Mouse (Mus musculus) liver, embryonic 16.5 days (tissue): ENCODE results near the gene Filip1. TPM values are rescaled to one million over a fixed set of nuclear protein-coding genes. Genes with fewer than 3 reads are reported as not detected.

Experiments used
- ATAC-seq: fragments of 200-750 bp; cut with Nextera tagmentation; 2 replicates; pipeline ENCODE4 v1.8.0; 2017; ENCODE audit warnings: low read depth, mild to moderate bottlenecking, moderate number of reproducible peaks, moderate library complexity
- H3K27ac ChIP-seq: fragments of 300-500 bp; sonication (generic); 2 replicates; pipeline ENCODE4 v1.5.1; 2014; ENCODE audit warnings: mild to moderate bottlenecking, low read length
- H3K27me3 ChIP-seq: fragments of 300-500 bp; sonication (generic); 2 replicates; pipeline ENCODE4 v1.6.1; 2014; ENCODE audit warnings: low read depth, low read length, mixed read lengths; ENCODE audit not compliant: control insufficient read depth, insufficient read depth
- H3K36me3 ChIP-seq: fragments of 300-500 bp; sonication (generic); 2 replicates; pipeline ENCODE4 v1.6.1; 2014; ENCODE audit warnings: mild to moderate bottlenecking; ENCODE audit not compliant: control insufficient read depth, insufficient read depth
- H3K4me1 ChIP-seq: fragments of 300-500 bp; sonication (generic); 2 replicates; pipeline ENCODE4 v1.6.1; 2014; ENCODE audit warnings: low read depth, low read length, mixed read lengths; ENCODE audit not compliant: control insufficient read depth
- H3K4me2 ChIP-seq: fragments of 300-500 bp; sonication (generic); 2 replicates; pipeline ENCODE4 v1.6.1; 2014; ENCODE audit warnings: low read depth, low read length, mixed read lengths
- H3K4me3 ChIP-seq: fragments of 300-500 bp; sonication (generic); 2 replicates; pipeline ENCODE4 v1.5.1; 2014; ENCODE audit warnings: low read depth, mild to moderate bottlenecking, low read length
- H3K9ac ChIP-seq: fragments of 300-500 bp; sonication (generic); 2 replicates; pipeline ENCODE4 v1.6.1; 2014; ENCODE audit warnings: low read depth, low read length
- H3K9me3 ChIP-seq: fragments of 300-500 bp; sonication (generic); replicated peaks from 2 replicates; pipeline ENCODE4 v1.6.1; 2016; ENCODE audit warnings: low read length; ENCODE audit not compliant: control insufficient read depth
- WGBS: fragments of 180-500 bp; shearing (Covaris S2); extraction: QIAGEN DNeasy Blood & Tissue Kit; methylation state at CpG from one replicate; pipeline ENCODE4 v1.1.7; 2014; ENCODE audit not compliant: insufficient replicate concordance; 5-methylcytosine and 5-hydroxymethylcytosine counted together
- polyA plus RNA-seq: library from polyadenylated mRNA; unstranded; fragments of >200 nt; fragmentation: Nextera tagmentation; extraction: Ambion mirVana; gene quantifications from 2 replicates; pipeline ENCODE4 v1.2.1, GENCODE M21; 2015

Gene Filip1
- polyA plus RNA-seq, 1 experiment from 2014 or later = 0.53 TPM

- H3K4me2 ChIP-seq = no peak overlapping the region
- H3K4me3 ChIP-seq = no peak overlapping the region
- H3K36me3 ChIP-seq = no peaks in the 10 kb centered on the region
- H3K9ac ChIP-seq = no peak overlapping the region
- H3K9me3 ChIP-seq = no peaks in the 10 kb centered on the region
- ATAC-seq = no peak
- no peaks in the 10 kb centered on the region for H3K27me3 ChIP-seq
- H3K27ac ChIP-seq = no peak overlapping the region
- WGBS = 64% methylated on average over 2 of the region's 2 CpGs
- no peaks in the 10 kb centered on the region for H3K4me1 ChIP-seq
Measured at GRCm38 (mm10) chr9:79823856-79824255, 188.8 kb downstream of the Filip1 start.

- Histone ChIP-seq H3K4me3 (no peak overlapping the region), H3K9ac (no peak overlapping the region), H3K4me2 (no peak overlapping the region), H3K9me3 (no peaks in the 10 kb centered on the region), H3K27me3 (no peaks in the 10 kb centered on the region), H3K4me1 (no peaks in the 10 kb centered on the region), H3K36me3 (no peaks in the 10 kb centered on the region), H3K27ac (no peak overlapping the region)
- WGBS = 68% methylated on average over 4 of the region's 4 CpGs
- no peak for ATAC-seq
Measured at GRCm38 (mm10) chr9:79823438-79823837, 189.2 kb downstream of the Filip1 start.

GRCm38 (mm10) chr9:79816464-79816863 is 196.2 kb downstream of the Filip1 start:
- Histone ChIP-seq H3K4me2 (no peak overlapping the region), H3K4me3 (no peak overlapping the region), H3K9me3 (no peaks in the 10 kb centered on the region), H3K4me1 (no peaks in the 10 kb centered on the region), H3K36me3 (no peaks in the 10 kb centered on the region), H3K27ac (peak overlapping the region; percentile 12; the same call in 1 of the 2 replicates), H3K27me3 (no peaks in the 10 kb centered on the region), H3K9ac (no peak overlapping the region)
- WGBS = 31% methylated on average over 5 of the region's 5 CpGs
- peak; percentile 21; the same call in 1 of the 2 replicates for ATAC-seq

GRCm38 (mm10) chr9:79816013-79816412 is 196.6 kb downstream of the Filip1 start:
- Histone ChIP-seq H3K9me3 (no peaks in the 10 kb centered on the region), H3K36me3 (no peaks in the 10 kb centered on the region), H3K4me2 (0 out of 2 replicates have a peak overlapping the region, but pooled peaks have one; percentile 17), H3K27me3 (no peaks in the 10 kb centered on the region), H3K4me3 (no peak overlapping the region), H3K4me1 (no peaks in the 10 kb centered on the region), H3K9ac (no peak overlapping the region), H3K27ac (peak overlapping the region; percentile 48; the same call in 1 of the 2 replicates)
- 32% methylated on average over 11 of the region's 11 CpGs for WGBS
- peak; percentile 51; the same call in 1 of the 2 replicates for ATAC-seq

GRCm38 (mm10) chr9:79814592-79814991 is 198.1 kb downstream of the Filip1 start:
- 71% methylated on average over 4 of the region's 4 CpGs for WGBS

GRCm38 (mm10) chr9:79810969-79811902 is 201.4 kb downstream of the Filip1 start:
- ATAC-seq = no peak
- Histone ChIP-seq H3K36me3 (no peaks in the 10 kb centered on the region), H3K4me2 (no peak overlapping the region), H3K9me3 (no peaks in the 10 kb centered on the region), H3K9ac (no peak overlapping the region), H3K27me3 (no peaks in the 10 kb centered on the region), H3K27ac (no peak overlapping the region), H3K4me3 (no peak overlapping the region), H3K4me1 (no peaks in the 10 kb centered on the region; the same call in none of the 2 replicates)
- 59% methylated on average over 11 of the region's 11 CpGs for WGBS

More at GRCm38 (mm10) chr9:79814592-79814991, 198.1 kb downstream of the Filip1 start:
- H3K27ac ChIP-seq = no peak overlapping the region
- no peaks in the 10 kb centered on the region; the same call in none of the 2 replicates for H3K4me1 ChIP-seq
- no peaks in the 10 kb centered on the region for H3K36me3 ChIP-seq
- H3K4me2 ChIP-seq = no peak overlapping the region
- no peak overlapping the region for H3K9ac ChIP-seq
- no peak for ATAC-seq
- H3K27me3 ChIP-seq = no peaks in the 10 kb centered on the region
- H3K4me3 ChIP-seq = no peak overlapping the region
- no peaks in the 10 kb centered on the region for H3K9me3 ChIP-seq

- Histone ChIP-seq H3K4me1 (no peaks in the 10 kb centered on the region; the same call in none of the 2 replicates), H3K27me3 (no peaks in the 10 kb centered on the region), H3K9me3 (no peaks in the 10 kb centered on the region), H3K4me3 (no peak overlapping the region), H3K4me2 (no peak overlapping the region), H3K36me3 (no peaks in the 10 kb centered on the region), H3K27ac (no peak overlapping the region), H3K9ac (no peak overlapping the region)
- peak; percentile 21; the same call in 1 of the 2 replicates for ATAC-seq
- 11% methylated on average over 3 of the region's 3 CpGs for WGBS
Measured at GRCm38 (mm10) chr9:79810534-79810933, 202.1 kb downstream of the Filip1 start.

- no peaks in the 10 kb centered on the region for H3K36me3 ChIP-seq
- no peak overlapping the region for H3K4me3 ChIP-seq
- H3K4me1 ChIP-seq = no peaks in the 10 kb centered on the region; the same call in none of the 2 replicates
- H3K27me3 ChIP-seq = no peaks in the 10 kb centered on the region
- no peak for ATAC-seq
- H3K9me3 ChIP-seq = no peaks in the 10 kb centered on the region
- H3K4me2 ChIP-seq = no peak overlapping the region
- no peak overlapping the region for H3K9ac ChIP-seq
- WGBS = 49% methylated on average over 6 of the region's 6 CpGs
- no peak overlapping the region for H3K27ac ChIP-seq
Measured at GRCm38 (mm10) chr9:79809411-79809810, 203.2 kb downstream of the Filip1 start.

- Histone ChIP-seq H3K4me2 (no peak overlapping the region), H3K36me3 (no peaks in the 10 kb centered on the region), H3K4me1 (no peaks in the 10 kb centered on the region; the same call in none of the 2 replicates), H3K27me3 (no peaks in the 10 kb centered on the region), H3K27ac (no peak overlapping the region), H3K4me3 (no peak overlapping the region), H3K9me3 (no peaks in the 10 kb centered on the region), H3K9ac (no peak overlapping the region)
- no peak for ATAC-seq
- WGBS = 29% methylated on average over 4 of the region's 4 CpGs
Measured at GRCm38 (mm10) chr9:79807178-79807577, 205.5 kb downstream of the Filip1 start.
